Mouse (Mus musculus): ENCODE measurements around the gene Arl6ip5.

DNA sequence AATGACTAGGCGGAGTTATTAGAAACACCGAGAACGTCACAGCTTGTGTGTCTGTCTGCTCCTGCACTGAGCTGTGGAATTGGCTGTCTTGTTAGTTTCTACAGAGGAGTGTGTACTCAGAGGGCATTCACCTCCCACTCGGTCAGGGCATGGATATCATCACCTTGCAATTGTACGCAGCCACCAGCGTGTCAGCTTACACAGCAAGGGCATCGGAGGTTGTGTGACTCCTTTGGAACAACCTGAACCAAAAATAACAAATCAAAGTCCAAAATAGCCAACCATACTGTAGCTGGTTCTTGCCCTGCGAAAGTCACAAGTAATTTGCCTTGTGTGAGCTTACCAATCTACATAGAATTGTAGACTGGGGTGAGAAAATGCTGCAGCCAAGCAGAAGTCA is 54.8 kb downstream of the Arl6ip5 start:
- TF ChIP-seq GATA1 (IDR thresholded peaks at IDR 0.05; ENCODE audit: borderline replicate concordance, low read length) (no peak), FLI1 (IDR thresholded peaks at IDR 0.05; ENCODE audit: low read length) (no peak)
